Mouse (Mus musculus): ENCODE data around the gene Kcna2. TPM values are rescaled to one million over a fixed set of nuclear protein-coding genes. Genes with fewer than 3 reads are reported as not detected.

Gene Kcna2
- polyA plus RNA-seq, 1 experiment from 2014 or later, result 2.6 TPM

- no peaks in the 10 kb centered on the region for H3K9me3 ChIP-seq (ENCODE audit: control insufficient read depth, low read length)
- H3K27ac ChIP-seq (ENCODE audit: low read depth, low read length), result no peak overlapping the region
- no peaks in the 10 kb centered on the region for H3K36me3 ChIP-seq (ENCODE audit: control insufficient read depth, insufficient read depth, low read length)
- no peaks in the 10 kb centered on the region for H3K27me3 ChIP-seq (replicated peaks; ENCODE audit: control insufficient read depth, insufficient read depth, low read length)
- ATAC-seq, result peak; percentile 73
- no peak overlapping the region for H3K4me3 ChIP-seq (ENCODE audit: low read length)
- no peaks in the 10 kb centered on the region for H3K4me1 ChIP-seq (ENCODE audit: control insufficient read depth, insufficient read depth, low read depth, low read length)
- no peak overlapping the region for H3K4me2 ChIP-seq (ENCODE audit: low read length)
- WGBS, result 7% methylated on average over 4 of the region's 4 CpGs
- no peak overlapping the region for H3K9ac ChIP-seq (ENCODE audit: low read depth, low read length)
These were observed 6.9 kb upstream of the Kcna2 start for GRCm38 (mm10) chr3:107094028-107094427.

- ATAC-seq, result no peak
- 0 out of 2 replicates have a peak, but pooled peaks cover 2% of the 10 kb centered on the region for H3K27me3 ChIP-seq (replicated peaks; ENCODE audit: control insufficient read depth, insufficient read depth, low read length)
- H3K36me3 ChIP-seq (ENCODE audit: control insufficient read depth, insufficient read depth, low read length), result no peaks in the 10 kb centered on the region
- H3K9ac ChIP-seq (ENCODE audit: low read depth, low read length), result no peak overlapping the region
- peaks cover 8% of the 10 kb centered on the region for H3K4me1 ChIP-seq (ENCODE audit: control insufficient read depth, insufficient read depth, low read depth, low read length)
- 78% methylated on average over 3 of the region's 3 CpGs for WGBS
- H3K4me3 ChIP-seq (ENCODE audit: low read length), result no peak overlapping the region
- H3K27ac ChIP-seq (ENCODE audit: low read depth, low read length), result no peak overlapping the region
- no peak overlapping the region for H3K4me2 ChIP-seq (ENCODE audit: low read length)
- H3K9me3 ChIP-seq (ENCODE audit: control insufficient read depth, low read length), result no peaks in the 10 kb centered on the region
These were observed 4.6 kb upstream of the Kcna2 start for GRCm38 (mm10) chr3:107096269-107096731.

GRCm38 (mm10) chr3:107099866-107100265, 1.1 kb upstream of the Kcna2 start:
- Histone ChIP-seq H3K27me3 (replicated peaks; ENCODE audit: control insufficient read depth, insufficient read depth, low read length) (0 out of 2 replicates have a peak, but pooled peaks cover 2% of the 10 kb centered on the region), H3K4me3 (ENCODE audit: low read length) (no peak overlapping the region), H3K27ac (ENCODE audit: low read depth, low read length) (no peak overlapping the region), H3K9me3 (ENCODE audit: control insufficient read depth, low read length) (no peaks in the 10 kb centered on the region), H3K4me1 (ENCODE audit: control insufficient read depth, insufficient read depth, low read depth, low read length) (peaks cover 18% of the 10 kb centered on the region), H3K9ac (ENCODE audit: low read depth, low read length) (no peak overlapping the region), H3K4me2 (ENCODE audit: low read length) (no peak overlapping the region), H3K36me3 (ENCODE audit: control insufficient read depth, insufficient read depth, low read length) (0 out of 2 replicates have a peak, but pooled peaks cover 3% of the 10 kb centered on the region)
- 27% methylated on average over 2 of the region's 2 CpGs for WGBS
- ATAC-seq, result no peak

DNA sequence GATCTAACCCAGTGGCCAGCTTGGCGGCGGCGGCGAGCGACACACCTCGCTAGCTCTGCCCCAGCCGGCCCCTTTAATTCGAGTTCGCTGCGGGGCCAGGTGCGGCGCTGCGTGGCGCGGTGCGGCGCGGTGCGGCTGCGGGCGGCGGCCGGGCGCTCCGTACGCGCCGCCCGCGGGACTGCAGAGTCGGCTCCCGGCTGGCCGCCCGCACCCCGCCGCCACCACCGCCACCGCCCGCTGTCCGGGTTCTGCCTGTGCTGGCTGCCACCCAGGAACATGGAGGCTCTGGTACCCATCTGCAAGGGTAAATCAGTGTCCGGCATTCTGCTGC, 475 bp downstream of the Kcna2 start:
- Histone ChIP-seq H3K36me3 (ENCODE audit: control insufficient read depth, insufficient read depth, low read length) (0 out of 2 replicates have a peak, but pooled peaks cover 3% of the 10 kb centered on the region), H3K9ac (ENCODE audit: low read depth, low read length) (peak overlapping the region; percentile 86), H3K4me3 (ENCODE audit: low read length) (peak overlapping the region; percentile 74), H3K9me3 (ENCODE audit: control insufficient read depth, low read length) (no peaks in the 10 kb centered on the region), H3K4me2 (ENCODE audit: low read length) (peak overlapping the region; percentile 85), H3K4me1 (ENCODE audit: control insufficient read depth, insufficient read depth, low read depth, low read length) (peaks cover 25% of the 10 kb centered on the region), H3K27me3 (replicated peaks; ENCODE audit: control insufficient read depth, insufficient read depth, low read length) (0 out of 2 replicates have a peak, but pooled peaks cover 2% of the 10 kb centered on the region), H3K27ac (ENCODE audit: low read depth, low read length) (peak overlapping the region; percentile 91)
- peak; percentile 70 for ATAC-seq
- 0% methylated on average over 31 of the region's 41 CpGs for WGBS

DNA sequence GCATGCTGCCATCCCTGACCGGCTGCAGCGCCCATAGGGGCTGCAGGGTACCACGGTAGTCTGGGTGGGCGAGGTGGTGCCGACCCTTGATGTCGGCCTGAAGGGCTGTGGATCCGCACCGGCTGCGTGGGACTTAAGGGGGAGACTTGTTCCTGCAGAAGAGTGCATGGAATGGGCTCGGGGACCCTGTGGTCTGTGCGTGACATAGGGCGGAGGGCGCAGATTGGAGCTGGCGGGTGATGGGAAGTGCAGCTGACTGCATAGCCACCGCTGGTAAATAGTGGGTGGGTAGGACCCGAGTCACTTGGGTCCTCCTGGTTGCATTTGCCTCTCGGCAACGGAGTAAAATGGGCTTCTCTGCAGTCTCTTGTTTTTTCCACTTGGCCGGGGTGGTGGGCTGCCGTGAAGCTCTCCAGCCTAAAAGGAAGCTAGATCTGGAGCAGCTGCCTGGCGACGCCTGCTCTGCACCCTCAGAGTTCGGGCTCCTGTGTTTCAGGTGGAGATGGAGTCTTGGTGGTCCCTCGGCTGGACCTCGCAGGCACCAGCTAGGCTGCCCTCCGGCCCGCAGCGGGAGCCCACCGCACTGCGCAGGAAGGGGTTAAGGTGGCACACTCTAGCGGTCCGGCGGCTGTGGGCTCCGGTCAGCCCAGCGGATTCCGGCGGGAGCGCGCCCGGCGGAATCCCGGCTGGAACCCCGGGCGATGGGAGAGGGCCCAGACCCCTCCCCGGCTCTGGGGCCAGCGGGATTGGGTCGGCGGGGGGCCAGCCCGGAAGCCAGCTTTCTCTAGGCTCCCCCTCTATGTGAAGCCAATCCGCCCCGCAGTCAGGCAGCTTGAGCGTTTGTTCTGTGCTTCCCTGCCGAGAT, 1.1 kb downstream of the Kcna2 start:
- peak overlapping the region; percentile 86 for H3K9ac ChIP-seq (ENCODE audit: low read depth, low read length)
- peak overlapping the region; percentile 74 for H3K4me3 ChIP-seq (ENCODE audit: low read length)
- no peaks in the 10 kb centered on the region for H3K9me3 ChIP-seq (ENCODE audit: control insufficient read depth, low read length)
- peak; percentile 90 for ATAC-seq
- H3K4me2 ChIP-seq (ENCODE audit: low read length), result peak overlapping the region; percentile 85
- peaks cover 25% of the 10 kb centered on the region for H3K4me1 ChIP-seq (ENCODE audit: control insufficient read depth, insufficient read depth, low read depth, low read length)
- H3K27ac ChIP-seq (ENCODE audit: low read depth, low read length), result peak overlapping the region; percentile 91
- H3K27me3 ChIP-seq (replicated peaks; ENCODE audit: control insufficient read depth, insufficient read depth, low read length), result 0 out of 2 replicates have a peak, but pooled peaks cover 2% of the 10 kb centered on the region
- 1% methylated on average over 53 of the region's 53 CpGs for WGBS
- 0 out of 2 replicates have a peak, but pooled peaks cover 3% of the 10 kb centered on the region for H3K36me3 ChIP-seq (ENCODE audit: control insufficient read depth, insufficient read depth, low read length)

DNA sequence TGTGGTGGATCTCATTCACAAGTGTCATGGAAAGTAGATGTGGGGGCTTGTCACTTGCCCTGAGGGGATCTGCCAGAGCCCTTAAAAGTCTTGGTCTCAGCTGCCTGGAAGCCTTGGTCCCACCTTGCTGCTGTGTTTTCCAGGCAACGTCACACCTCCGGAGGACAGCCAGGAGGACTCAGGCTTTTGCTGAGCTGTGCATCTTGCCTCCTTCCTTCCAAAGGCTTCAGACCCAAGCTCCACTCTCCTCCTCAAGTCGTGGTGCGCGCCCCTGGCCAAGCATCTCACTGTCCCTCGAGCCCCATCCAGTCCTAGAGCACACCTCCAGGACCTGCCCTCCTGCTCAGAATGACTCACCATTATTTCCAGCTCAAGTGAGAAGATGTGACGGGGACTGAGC, 2.1 kb downstream of the Kcna2 start:
- no peak for ATAC-seq
- no peaks in the 10 kb centered on the region for H3K9me3 ChIP-seq (ENCODE audit: control insufficient read depth, low read length)
- WGBS, result 67% methylated on average over 7 of the region's 7 CpGs
- peak overlapping the region; percentile 85 for H3K4me2 ChIP-seq (ENCODE audit: low read length)
- H3K27me3 ChIP-seq (replicated peaks; ENCODE audit: control insufficient read depth, insufficient read depth, low read length), result 0 out of 2 replicates have a peak, but pooled peaks cover 2% of the 10 kb centered on the region
- H3K27ac ChIP-seq (ENCODE audit: low read depth, low read length), result peak overlapping the region; percentile 91; the same call in 1 of the 2 replicates
- H3K4me1 ChIP-seq (ENCODE audit: control insufficient read depth, insufficient read depth, low read depth, low read length), result peaks cover 25% of the 10 kb centered on the region
- peak overlapping the region; percentile 74 for H3K4me3 ChIP-seq (ENCODE audit: low read length)
- 0 out of 2 replicates have a peak, but pooled peaks cover 3% of the 10 kb centered on the region for H3K36me3 ChIP-seq (ENCODE audit: control insufficient read depth, insufficient read depth, low read length)
- peak overlapping the region; percentile 86; the same call in 1 of the 2 replicates for H3K9ac ChIP-seq (ENCODE audit: low read depth, low read length)

DNA sequence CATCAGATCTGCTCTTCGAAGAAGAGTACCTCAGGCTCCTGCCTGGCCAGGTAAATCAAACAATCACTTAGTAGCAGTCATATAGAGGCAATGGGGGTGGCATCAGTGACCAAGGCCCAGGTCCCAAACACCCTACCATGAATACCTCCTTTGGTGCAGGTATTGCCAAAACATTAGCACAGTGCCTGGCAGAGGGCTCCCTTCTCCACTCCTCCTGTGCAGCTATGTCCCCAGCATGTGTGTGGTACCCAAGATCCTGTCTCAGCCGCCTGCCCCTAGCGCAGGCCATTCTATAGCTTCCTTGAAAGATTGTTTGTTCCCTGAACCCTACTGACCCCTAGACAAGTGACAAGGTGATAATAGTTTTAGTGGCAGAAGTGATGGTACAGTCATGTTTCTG, 2.5 kb downstream of the Kcna2 start:
- 0 out of 2 replicates have a peak, but pooled peaks cover 2% of the 10 kb centered on the region for H3K27me3 ChIP-seq (replicated peaks; ENCODE audit: control insufficient read depth, insufficient read depth, low read length)
- H3K9me3 ChIP-seq (ENCODE audit: control insufficient read depth, low read length), result no peaks in the 10 kb centered on the region
- ATAC-seq, result no peak
- 0 out of 2 replicates have a peak, but pooled peaks cover 3% of the 10 kb centered on the region for H3K36me3 ChIP-seq (ENCODE audit: control insufficient read depth, insufficient read depth, low read length)
- no peak overlapping the region for H3K27ac ChIP-seq (ENCODE audit: low read depth, low read length)
- WGBS, result 86% methylated on average over 3 of the region's 3 CpGs
- H3K4me2 ChIP-seq (ENCODE audit: low read length), result peak overlapping the region; percentile 85
- no peak overlapping the region for H3K4me3 ChIP-seq (ENCODE audit: low read length)
- H3K4me1 ChIP-seq (ENCODE audit: control insufficient read depth, insufficient read depth, low read depth, low read length), result peaks cover 25% of the 10 kb centered on the region
- H3K9ac ChIP-seq (ENCODE audit: low read depth, low read length), result no peak overlapping the region

GRCm38 (mm10) chr3:107105986-107106385, 5.0 kb downstream of the Kcna2 start:
- Histone ChIP-seq H3K9ac (ENCODE audit: low read depth, low read length) (no peak overlapping the region), H3K27ac (ENCODE audit: low read depth, low read length) (no peak overlapping the region), H3K9me3 (ENCODE audit: control insufficient read depth, low read length) (no peaks in the 10 kb centered on the region), H3K36me3 (ENCODE audit: control insufficient read depth, insufficient read depth, low read length) (0 out of 2 replicates have a peak, but pooled peaks cover 3% of the 10 kb centered on the region), H3K4me2 (ENCODE audit: low read length) (peak overlapping the region; percentile 20), H3K4me3 (ENCODE audit: low read length) (no peak overlapping the region), H3K4me1 (ENCODE audit: control insufficient read depth, insufficient read depth, low read depth, low read length) (peaks cover 19% of the 10 kb centered on the region), H3K27me3 (replicated peaks; ENCODE audit: control insufficient read depth, insufficient read depth, low read length) (no peaks in the 10 kb centered on the region)
- 73% methylated on average over 6 of the region's 6 CpGs for WGBS
- ATAC-seq, result no peak

DNA sequence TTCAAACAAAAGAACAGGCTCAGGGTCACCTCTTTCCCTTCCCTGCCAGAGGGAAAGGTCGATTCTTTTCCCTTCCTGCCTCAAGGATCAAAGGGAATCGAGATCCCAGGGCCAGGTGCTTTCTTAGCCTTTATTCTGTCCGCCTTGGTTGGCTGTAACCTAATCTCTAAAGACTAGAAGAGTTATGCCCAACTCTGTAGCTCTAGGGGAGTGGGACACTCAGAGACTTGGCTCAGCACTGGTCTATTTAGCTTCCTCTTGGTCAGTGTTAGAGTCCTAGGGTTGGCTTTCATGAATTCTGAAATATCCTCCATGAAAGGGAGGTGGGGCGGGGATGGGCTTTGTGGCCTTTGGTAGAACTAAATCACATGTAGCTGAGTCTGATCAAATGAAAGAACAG, 11.6 kb downstream of the Kcna2 start:
- 0 out of 2 replicates have a peak overlapping the region, but pooled peaks have one; percentile 0 for H3K27ac ChIP-seq (ENCODE audit: low read depth, low read length)
- no peaks in the 10 kb centered on the region for H3K27me3 ChIP-seq (replicated peaks; ENCODE audit: control insufficient read depth, insufficient read depth, low read length)
- 64% methylated on average over 4 of the region's 4 CpGs for WGBS
- no peak overlapping the region for H3K4me3 ChIP-seq (ENCODE audit: low read length)
- no peak overlapping the region for H3K9ac ChIP-seq (ENCODE audit: low read depth, low read length)
- no peaks in the 10 kb centered on the region for H3K9me3 ChIP-seq (ENCODE audit: control insufficient read depth, low read length)
- H3K4me2 ChIP-seq (ENCODE audit: low read length), result no peak overlapping the region
- ATAC-seq, result no peak
- peaks cover 17% of the 10 kb centered on the region for H3K4me1 ChIP-seq (ENCODE audit: control insufficient read depth, insufficient read depth, low read depth, low read length)
- no peaks in the 10 kb centered on the region for H3K36me3 ChIP-seq (ENCODE audit: control insufficient read depth, insufficient read depth, low read length)
